Mouse (Mus musculus): Measurements from ENCODE around the gene Psmc6.
A peak's percentile ranks its signal among the peaks of the same experiment; 100 is the strongest.

Gene Psmc6

GRCm38 (mm10) chr14:45329589-45330181 is at the start of gene Psmc6:
TSS of gene Psmc6 (plus strand) at chr14:45329788.
- peak; percentile 94 for DNase-seq

GRCm38 (mm10) chr14:45282066-45282465 is 47.5 kb upstream of the Psmc6 start:
- DNase-seq: no peak

GRCm38 (mm10) chr14:45291608-45292007 is 38.0 kb upstream of the Psmc6 start:
- DNase-seq: no peak

GRCm38 (mm10) chr14:45303939-45304338 is 25.6 kb upstream of the Psmc6 start:
- DNase-seq: no peak

- DNase-seq: no peak
These were observed 25.2 kb upstream of the Psmc6 start for GRCm38 (mm10) chr14:45304389-45304788.

- no peak for DNase-seq
These were observed 23.7 kb upstream of the Psmc6 start for GRCm38 (mm10) chr14:45305852-45306251.

GRCm38 (mm10) chr14:45307630-45308328 is 21.8 kb upstream of the Psmc6 start:
- no peak for DNase-seq

GRCm38 (mm10) chr14:45309646-45310045 is 19.9 kb upstream of the Psmc6 start:
- DNase-seq: peak; percentile 21

GRCm38 (mm10) chr14:45310101-45310500 is 19.5 kb upstream of the Psmc6 start:
- no peak for DNase-seq

GRCm38 (mm10) chr14:45316927-45317326 is 12.7 kb upstream of the Psmc6 start:
- DNase-seq: no peak

GRCm38 (mm10) chr14:45317921-45318411 is 11.6 kb upstream of the Psmc6 start:
- peak; percentile 58 for DNase-seq

GRCm38 (mm10) chr14:45318426-45319236 is 11.0 kb upstream of the Psmc6 start, which contains the start of gene Ero1l:
TSS of gene Ero1l (minus strand) at chr14:45318771.
- peak; percentile 85 for DNase-seq

- DNase-seq: no peak
These were observed 10.4 kb upstream of the Psmc6 start for GRCm38 (mm10) chr14:45319237-45319610.

GRCm38 (mm10) chr14:45320111-45320510 is 9.5 kb upstream of the Psmc6 start:
- DNase-seq: no peak

- no peak for DNase-seq
These were observed 8.5 kb upstream of the Psmc6 start for GRCm38 (mm10) chr14:45321067-45321466.

- DNase-seq: no peak
These were observed 8.0 kb upstream of the Psmc6 start for GRCm38 (mm10) chr14:45321622-45322021.

- no peak for DNase-seq
These were observed 7.1 kb upstream of the Psmc6 start for GRCm38 (mm10) chr14:45322450-45322849.

- DNase-seq: no peak
These were observed 6.3 kb upstream of the Psmc6 start for GRCm38 (mm10) chr14:45323320-45323719.

- peak; percentile 49 for DNase-seq
These were observed 4.1 kb upstream of the Psmc6 start for GRCm38 (mm10) chr14:45325471-45325870.

- DNase-seq: no peak
These were observed 1.4 kb upstream of the Psmc6 start for GRCm38 (mm10) chr14:45328072-45328713.

GRCm38 (mm10) chr14:45329018-45329588 is 485 bp upstream of the Psmc6 start:
- peak; percentile 13 for DNase-seq
